Mouse (Mus musculus): Measurements from ENCODE around the gene Wfdc21.

DNA sequence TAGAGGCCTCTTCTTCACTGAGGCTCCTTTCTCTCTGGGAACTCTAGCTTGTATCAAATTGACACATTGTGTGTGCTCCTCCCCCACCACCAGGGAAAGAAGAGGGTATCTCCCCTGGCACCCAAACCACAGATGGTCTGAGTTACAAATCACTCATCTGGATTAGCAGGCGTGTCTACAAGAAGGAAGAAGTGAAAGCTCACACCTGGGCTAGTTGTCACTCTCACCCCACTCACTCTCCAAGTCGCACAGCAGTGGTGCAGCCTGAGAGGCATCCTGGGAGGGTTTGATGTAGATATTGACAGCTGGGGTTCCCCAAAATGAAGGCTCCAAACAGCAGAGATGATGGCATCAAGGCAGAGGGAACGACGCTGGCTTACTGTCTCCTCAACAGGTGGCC is 588 bp upstream of the Wfdc21 start:
- TF ChIP-seq CTCF (IDR thresholded peaks at IDR 0.05; ENCODE audit: low read depth, low read length) (no peak), GATA1 (IDR thresholded peaks at IDR 0.05; ENCODE audit: borderline replicate concordance, low read length) (no peak), POLR2AphosphoS5 (IDR thresholded peaks at IDR 0.05; ENCODE audit: insufficient replicate concordance, low read depth, low read length) (no peak), GATA2 (IDR thresholded peaks at IDR 0.05; ENCODE audit: borderline replicate concordance, low read depth, low read length) (no peak), TAL1 (conservative IDR thresholded peaks at IDR 0.05; ENCODE audit: low read depth, low read length) (no peak)
